Mouse (Mus musculus) G1E-ER4 (cell line): Measurements from ENCODE around the gene Zfp941. TPM values are rescaled to one million over a fixed set of nuclear protein-coding genes. Genes with fewer than 3 reads are reported as not detected.

Experiments used
- GATA1 ChIP-seq: IDR thresholded peaks from one replicate; pipeline ENCODE4 v1.8.0; 2012; ENCODE audit warnings: low read length, inconsistent platforms
- polyA plus RNA-seq: library from polyadenylated mRNA; stranded (reverse); fragments of >175 nt; gene quantifications from 2 replicates; pipeline ENCODE4 v1.2.3, GENCODE M21; 2012

Gene Zfp941
- polyA plus RNA-seq, 1 experiment, result not detected

GRCm38 (mm10) chr7:140846676-140847075 is 24.7 kb upstream of the Zfp941 start:
- TF ChIP-seq GATA1, result peak; percentile 41

- TF ChIP-seq GATA1, result no peak
Observed at GRCm38 (mm10) chr7:140845683-140846082, 23.7 kb upstream of the Zfp941 start.

DNA sequence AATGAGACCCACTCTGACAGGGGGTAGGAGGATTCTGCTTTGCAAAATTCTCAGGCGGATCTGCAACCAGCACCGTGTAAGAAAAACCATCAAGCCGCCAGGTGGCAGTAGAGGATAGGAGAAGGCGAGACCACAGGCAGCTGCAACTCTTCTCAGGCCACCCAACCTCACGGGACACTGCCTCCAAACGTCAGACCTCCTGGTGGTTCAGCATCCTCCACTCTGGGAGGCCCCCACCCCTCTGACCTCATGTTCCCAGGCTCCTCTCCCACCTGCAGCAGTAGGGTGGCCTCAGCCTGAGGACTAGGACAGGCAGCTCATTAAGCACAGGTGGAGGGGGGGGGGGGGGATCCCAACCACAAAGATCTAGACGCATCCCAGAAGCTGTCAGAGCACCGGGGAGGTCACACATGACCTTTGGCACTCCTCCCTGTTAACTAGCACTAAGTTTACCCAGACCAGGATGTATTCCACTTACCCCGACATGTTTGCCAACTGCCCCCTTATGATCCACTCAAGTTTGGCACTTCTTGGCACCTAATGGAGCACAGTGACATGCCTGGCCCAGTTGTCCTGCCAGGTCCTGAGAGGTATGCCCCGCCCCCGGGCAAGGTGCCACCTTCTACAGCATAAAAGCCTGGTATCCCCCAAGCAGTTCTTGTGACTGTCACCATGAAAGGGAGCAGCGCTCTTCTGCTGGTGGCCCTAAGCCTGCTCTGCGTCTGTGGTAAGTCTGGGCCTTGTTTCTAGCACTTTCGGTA is 23.1 kb upstream of the Zfp941 start, which contains the start of gene Scgb1c1:
Scgb1c1 (plus strand) TSS at position 643 of the 761 bp plus-strand sequence.
- no peak for TF ChIP-seq GATA1

DNA sequence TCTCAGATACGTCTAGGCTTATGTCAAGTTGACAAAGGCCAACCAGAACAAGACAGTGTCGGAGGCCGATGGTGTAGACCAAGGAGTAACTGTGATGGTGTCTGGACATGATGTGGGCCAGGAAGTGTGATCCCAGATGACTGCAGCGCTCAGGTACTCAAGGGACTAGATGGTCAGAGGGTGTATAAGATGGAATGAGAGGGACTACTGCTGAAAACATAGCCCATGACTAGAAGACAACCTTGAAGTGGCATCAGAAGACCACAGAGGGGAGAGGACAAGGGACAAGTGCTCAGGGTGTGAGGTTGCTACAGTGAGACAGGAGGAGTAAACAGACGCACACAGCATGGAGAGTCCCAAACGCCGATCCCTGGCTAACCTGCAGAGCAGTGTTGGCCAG is 21.8 kb upstream of the Zfp941 start:
- TF ChIP-seq GATA1, result no peak

GRCm38 (mm10) chr7:140840750-140841735 is 19.1 kb upstream of the Zfp941 start:
- TF ChIP-seq GATA1, result no peak

- no peak for TF ChIP-seq GATA1
Observed at GRCm38 (mm10) chr7:140839556-140839955, 17.6 kb upstream of the Zfp941 start.

- TF ChIP-seq GATA1, result no peak
Observed at GRCm38 (mm10) chr7:140836243-140837115, 14.5 kb upstream of the Zfp941 start.

- TF ChIP-seq GATA1, result no peak
Observed at GRCm38 (mm10) chr7:140835758-140836087, 13.7 kb upstream of the Zfp941 start.

GRCm38 (mm10) chr7:140834968-140835757 is 13.2 kb upstream of the Zfp941 start, which contains the start of gene Urah:
TSS of gene Urah (plus strand) at chr7:140835018.
- no peak for TF ChIP-seq GATA1

DNA sequence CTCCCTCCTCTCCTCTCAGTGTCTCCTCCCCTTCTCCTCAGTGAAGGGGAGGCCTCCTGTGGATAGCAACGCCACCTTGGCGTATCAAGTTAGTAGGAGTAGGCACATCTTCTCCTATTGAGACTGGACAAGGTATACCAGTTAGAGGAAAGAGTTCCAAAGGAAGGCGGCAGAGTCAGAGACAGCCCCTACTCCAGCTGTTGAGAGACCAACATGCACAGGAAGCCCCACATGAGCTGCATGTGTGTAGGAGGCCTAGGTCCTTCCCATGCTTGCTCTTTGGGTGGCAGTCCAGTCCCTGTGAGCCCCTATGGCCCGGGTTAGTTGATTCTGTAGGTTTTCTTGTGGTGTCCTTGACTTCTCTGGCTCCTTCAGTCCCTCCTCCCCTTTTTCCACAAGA is 11.4 kb upstream of the Zfp941 start:
- TF ChIP-seq GATA1, result no peak

GRCm38 (mm10) chr7:140831447-140831846 is 9.5 kb upstream of the Zfp941 start:
- TF ChIP-seq GATA1, result no peak

DNA sequence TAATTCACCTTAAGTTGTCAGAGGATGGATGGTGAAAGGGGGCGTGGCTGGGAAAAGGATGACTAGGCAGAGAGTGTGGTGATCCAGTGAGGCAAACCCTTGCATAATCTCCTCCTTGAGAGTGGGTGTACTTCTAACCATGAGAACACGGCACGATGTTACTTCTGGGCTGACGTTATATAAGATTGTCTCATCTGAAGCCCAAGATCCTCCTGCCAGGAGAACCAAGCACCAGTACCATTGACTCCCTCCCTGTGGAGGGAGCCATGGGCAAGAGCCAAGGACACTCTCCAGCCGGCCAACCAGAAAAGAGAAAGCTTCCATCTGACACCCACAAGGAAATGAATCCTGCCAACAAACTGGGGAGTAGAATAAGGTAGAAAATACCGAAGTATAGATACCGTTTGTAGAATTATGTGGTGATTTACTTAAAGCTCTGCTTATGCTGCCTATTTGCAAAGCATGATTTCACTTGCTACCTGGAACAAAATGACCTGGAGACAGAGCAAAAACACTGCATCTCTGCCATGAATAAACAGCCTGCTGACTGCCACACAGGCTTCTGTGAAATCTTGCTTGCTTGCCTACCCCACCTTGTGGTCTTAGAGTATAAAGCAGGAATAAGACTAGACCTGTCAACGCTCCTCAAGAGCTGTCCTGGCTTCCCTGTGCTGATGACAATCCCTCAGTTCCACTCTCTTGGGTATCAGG is 6.3 kb upstream of the Zfp941 start:
- no peak for TF ChIP-seq GATA1

DNA sequence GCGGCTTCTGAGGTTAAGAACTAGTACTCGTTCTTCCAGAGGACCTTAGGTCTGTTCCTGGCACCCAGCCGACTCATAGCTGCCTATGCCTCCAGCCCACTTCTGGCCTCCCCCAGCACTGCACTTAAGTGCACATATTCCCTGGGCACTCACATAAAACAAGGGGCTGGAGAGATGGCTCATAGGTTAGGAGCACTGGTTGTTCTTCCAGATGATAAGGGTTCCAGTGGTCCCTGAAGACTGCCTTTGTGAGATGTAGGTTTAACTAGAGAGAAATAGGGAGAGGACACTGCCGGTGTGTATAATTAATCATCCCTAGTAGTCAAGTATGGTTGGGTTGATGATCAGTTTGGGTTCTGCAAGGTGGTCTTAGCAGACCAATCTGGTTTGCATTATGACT is 753 bp upstream of the Zfp941 start:
- no peak for TF ChIP-seq GATA1

- no peak for TF ChIP-seq GATA1
Observed at GRCm38 (mm10) chr7:140821305-140821652, 699 bp downstream of the Zfp941 start.
